Mouse (Mus musculus): ENCODE measurements around the gene Dalrd3.

Dalrd3 gene

GRCm38 (mm10) chr9:108569381-108570206 lies at the start of gene Dalrd3:
TSS of gene Dalrd3 (plus strand) at chr9:108569886.
- peak; percentile 91 for DNase-seq

GRCm38 (mm10) chr9:108521604-108522003 lies 48.1 kb upstream of the Dalrd3 start:
- DNase-seq: no peak

- DNase-seq: no peak
These were observed 46.3 kb upstream of the Dalrd3 start for GRCm38 (mm10) chr9:108523341-108523740.

- DNase-seq: no peak
These were observed 44.3 kb upstream of the Dalrd3 start for GRCm38 (mm10) chr9:108525400-108525799.

- no peak for DNase-seq
These were observed 38.7 kb upstream of the Dalrd3 start for GRCm38 (mm10) chr9:108530954-108531353.

- no peak for DNase-seq
These were observed 38.2 kb upstream of the Dalrd3 start for GRCm38 (mm10) chr9:108531496-108531895.

- DNase-seq: no peak
These were observed 28.8 kb upstream of the Dalrd3 start for GRCm38 (mm10) chr9:108540846-108541245.

- no peak for DNase-seq
These were observed 23.7 kb upstream of the Dalrd3 start for GRCm38 (mm10) chr9:108545986-108546385.

- DNase-seq: no peak
These were observed 22.8 kb upstream of the Dalrd3 start for GRCm38 (mm10) chr9:108546875-108547274.

- DNase-seq: no peak
These were observed 10.5 kb upstream of the Dalrd3 start for GRCm38 (mm10) chr9:108559169-108559568.

GRCm38 (mm10) chr9:108560227-108560841 lies 9.4 kb upstream of the Dalrd3 start, which contains the start of gene Impdh2:
TSS of gene Impdh2 (plus strand) at chr9:108560286.
- peak; percentile 94 for DNase-seq

- no peak for DNase-seq
These were observed 6.0 kb upstream of the Dalrd3 start for GRCm38 (mm10) chr9:108563671-108564070.

GRCm38 (mm10) chr9:108564131-108564530 lies 5.6 kb upstream of the Dalrd3 start:
- DNase-seq: no peak

- peak; percentile 18 for DNase-seq
These were observed 3.5 kb upstream of the Dalrd3 start for GRCm38 (mm10) chr9:108565881-108566814.

GRCm38 (mm10) chr9:108566815-108567776 lies 2.6 kb upstream of the Dalrd3 start, which contains the start of gene Ndufaf3:
TSS of gene Ndufaf3 (minus strand) at chr9:108567434.
- peak; percentile 98 for DNase-seq

- DNase-seq: peak; percentile 39
These were observed 1.7 kb upstream of the Dalrd3 start for GRCm38 (mm10) chr9:108567931-108568419.

GRCm38 (mm10) chr9:108568511-108568921 lies 1.2 kb upstream of the Dalrd3 start:
- peak; percentile 49 for DNase-seq

- DNase-seq: peak; percentile 94
These were observed 666 bp downstream of the Dalrd3 start for GRCm38 (mm10) chr9:108570207-108570896.

GRCm38 (mm10) chr9:108571401-108571973 lies 1.8 kb downstream of the Dalrd3 start:
- DNase-seq: no peak

GRCm38 (mm10) chr9:108572321-108572720 lies 2.6 kb downstream of the Dalrd3 start:
- DNase-seq: no peak
